ENCODE assay signal across 10 mouse cellular contexts in genomic region chr14:26306032-26306431, GRCm38 (mm10). TPM values are rescaled to one million over a fixed set of nuclear protein-coding genes. Genes with fewer than 3 reads are reported as not detected.
A peak's percentile ranks its signal among the peaks of the same experiment; 100 is the strongest.
DNase-seq lines count a peak whose midpoint lies in the region; ATAC-seq and TF ChIP-seq lines count a peak whose summit lies in the region.
"Had no signal": no experiment of that assay in that cellular context is flagged by ENCODE, and none has a peak within 500 bp of the region (broad histone marks: within the 10 kb centered on the region; RNA-seq: fewer than 3 reads in every experiment).

No protein-coding gene starts in this region.

- H3K4me1 ChIP-seq in G1E (ENCODE audit: insufficient read depth, low read depth, low read length) = no peaks in the 10 kb centered on the region
- no peaks in the 10 kb centered on the region for H3K4me1 ChIP-seq in limb, embryonic 10.5 days
- H3K4me1 ChIP-seq in heart, embryonic 12.5 days (replicated peaks) = 0 out of 2 replicates have a peak, but pooled peaks cover 3% of the 10 kb centered on the region
- H3K4me1 ChIP-seq: heart, embryonic 13.5 days had no signal

- H3K27ac ChIP-seq in layer of hippocampus, adult 2 months = no peak overlapping the region
- no peak overlapping the region for H3K27ac ChIP-seq in limb, embryonic 10.5 days
- no peak overlapping the region for H3K27ac ChIP-seq in heart, embryonic 12.5 days (ENCODE audit: poor library complexity, severe bottlenecking)
- H3K27ac ChIP-seq: heart, embryonic 13.5 days had no signal

- H3K4me2 ChIP-seq in heart, embryonic 12.5 days = no peak overlapping the region
- H3K4me2 ChIP-seq: heart, embryonic 13.5 days had no signal

- peaks cover 3% of the 10 kb centered on the region; the same call in 1 of the 2 replicates for H3K27me3 ChIP-seq in G1E (ENCODE audit: insufficient read depth, low read length)
- H3K27me3 ChIP-seq in limb, embryonic 10.5 days (ENCODE audit: low read depth, poor library complexity, severe bottlenecking) = no peaks in the 10 kb centered on the region
- H3K27me3 ChIP-seq in heart, embryonic 12.5 days (replicated peaks) = no peaks in the 10 kb centered on the region
- H3K27me3 ChIP-seq: heart, embryonic 13.5 days had no signal

- peak; percentile 70 for TF ChIP-seq CTCF in layer of hippocampus, adult 2 months (conservative IDR thresholded peaks at IDR 0.05)
- 0 out of 2 replicates have a peak, but pooled peaks have one; percentile 16 for TF ChIP-seq CTCF in G1E (IDR thresholded peaks at IDR 0.05; ENCODE audit: low read depth, low read length)

- 46% methylated on average over 2 of the region's 2 CpGs for WGBS in limb, embryonic 10.5 days
- 52% methylated on average over 2 of the region's 2 CpGs for WGBS in heart, embryonic 12.5 days

- no peaks in the 10 kb centered on the region for H3K9me3 ChIP-seq in G1E (replicated peaks)
- no peaks in the 10 kb centered on the region for H3K9me3 ChIP-seq in limb, embryonic 10.5 days (replicated peaks)
- H3K9me3 ChIP-seq in heart, embryonic 12.5 days (replicated peaks) = peaks cover 5% of the 10 kb centered on the region

- DNase-seq in layer of hippocampus, adult 2 months (ENCODE audit: low spot score in 2 of 2) = no peak
- DNase-seq in layer of hippocampus, adult 9-10 months (ENCODE audit: low spot score) = no peak
- DNase-seq in G1E (ENCODE audit: low spot score) = no peak
- peak; percentile 13 for DNase-seq in adrenal gland, postnatal 25 days
- peak; percentile 38 for DNase-seq in limb, embryonic 10.5 days (ENCODE audit: low spot score)
- no peak for DNase-seq in urinary bladder, adult 18-20 months (ENCODE audit: low spot score in 2 of 2)

- no peaks in the 10 kb centered on the region for H3K36me3 ChIP-seq in G1E (replicated peaks)
- H3K36me3 ChIP-seq in limb, embryonic 10.5 days = no peaks in the 10 kb centered on the region
- H3K36me3 ChIP-seq in heart, embryonic 12.5 days = no peaks in the 10 kb centered on the region
- H3K36me3 ChIP-seq: heart, embryonic 13.5 days had no signal

- no peak overlapping the region for H3K9ac ChIP-seq in heart, embryonic 12.5 days
- H3K9ac ChIP-seq: heart, embryonic 13.5 days had no signal

- H3K4me3 ChIP-seq in layer of hippocampus, adult 2 months = no peak overlapping the region
- H3K4me3 ChIP-seq in G1E (ENCODE audit: low read depth, low read length) = no peak overlapping the region
- no peak overlapping the region for H3K4me3 ChIP-seq in limb, embryonic 10.5 days
- no peak overlapping the region for H3K4me3 ChIP-seq in heart, embryonic 12.5 days
- H3K4me3 ChIP-seq: heart, embryonic 13.5 days; myocyte had no signal

- no peak for ATAC-seq in G1E (ENCODE audit: extremely low read depth, insufficient number of reproducible peaks, low FRiP score, poor library complexity, severe bottlenecking)
- no peak for ATAC-seq in activated CD4-positive, CD25-positive, alpha-beta regulatory T cell, adult 4 months
- ATAC-seq in heart, embryonic 12.5 days (ENCODE audit: insufficient number of reproducible peaks, low FRiP score) = no peak

RNA-seq across cellular contexts. Expression of gene Duxbl3, which starts 48.3 kb away (rescaled TPM):
- 1 to 10 TPM; 1.5 to 2.0 TPM for total RNA-seq in layer of hippocampus, adult 2 months (2021)
- total RNA-seq in G1E (2014; fragmentation: Nextera tagmentation) (not detected in 2 replicates), G1E (2017) (0.12 TPM in 1 of 2 replicates, not detected in the other)
- not detected in 2 replicates for polyA plus RNA-seq in G1E (2012)
- 1.1 TPM in 1 of 2 replicates, not detected in the other for total RNA-seq in adrenal gland, postnatal 25 days (2021)
- 2.3 and 3.1 TPM in 2 replicates for polyA plus RNA-seq in limb, embryonic 10.5 days (2016; fragmentation: Nextera tagmentation; extraction: Ambion mirVana)
- polyA plus RNA-seq in activated CD4-positive, CD25-positive, alpha-beta regulatory T cell, adult 4 months (2017; shearing (Covaris generic)) = not detected
- polyA plus RNA-seq in heart, embryonic 12.5 days (2016; fragmentation: Nextera tagmentation; extraction: Ambion mirVana) = 0.46 and 1.6 TPM in 2 replicates

Comparison
In these comparisons a context has a peak if more than half of its experiments do, and no peak if none do; other contexts are left out.
1. DNase-seq: peak in adrenal gland, postnatal 25 days (single experiment) and limb, embryonic 10.5 days (single experiment); none in layer of hippocampus, adult 2 months (0 of 2), layer of hippocampus, adult 9-10 months (single experiment), G1E (single experiment) and urinary bladder, adult 18-20 months (0 of 2).